Mouse (Mus musculus) megakaryocyte progenitor cell, adult 5-6 weeks (primary cell): ENCODE measurements at regions not wholly inside any gene's neighbourhood (a gene's known extent, or its start where the extent isn't known, plus 50 kb on each side); places are given as distances from the start of the nearest gene placed in this dataset.

Source experiments
- ATAC-seq: replicated peaks from 2 replicates; pipeline ENCODE4 v1.8.0; 2016; ENCODE audit warnings: mild to moderate bottlenecking, moderate TSS enrichment, inconsistent platforms; ENCODE audit not compliant: poor library complexity

GRCm38 (mm10) chr3:52611881-52612280 lies 343.7 kb downstream of the Foxo1 start:
- ATAC-seq: no peak

- ATAC-seq: no peak
Observed at GRCm38 (mm10) chr3:52610466-52610865, 342.3 kb downstream of the Foxo1 start.

- ATAC-seq: no peak
Observed at GRCm38 (mm10) chr3:52608086-52608426, 339.9 kb downstream of the Foxo1 start.

DNA sequence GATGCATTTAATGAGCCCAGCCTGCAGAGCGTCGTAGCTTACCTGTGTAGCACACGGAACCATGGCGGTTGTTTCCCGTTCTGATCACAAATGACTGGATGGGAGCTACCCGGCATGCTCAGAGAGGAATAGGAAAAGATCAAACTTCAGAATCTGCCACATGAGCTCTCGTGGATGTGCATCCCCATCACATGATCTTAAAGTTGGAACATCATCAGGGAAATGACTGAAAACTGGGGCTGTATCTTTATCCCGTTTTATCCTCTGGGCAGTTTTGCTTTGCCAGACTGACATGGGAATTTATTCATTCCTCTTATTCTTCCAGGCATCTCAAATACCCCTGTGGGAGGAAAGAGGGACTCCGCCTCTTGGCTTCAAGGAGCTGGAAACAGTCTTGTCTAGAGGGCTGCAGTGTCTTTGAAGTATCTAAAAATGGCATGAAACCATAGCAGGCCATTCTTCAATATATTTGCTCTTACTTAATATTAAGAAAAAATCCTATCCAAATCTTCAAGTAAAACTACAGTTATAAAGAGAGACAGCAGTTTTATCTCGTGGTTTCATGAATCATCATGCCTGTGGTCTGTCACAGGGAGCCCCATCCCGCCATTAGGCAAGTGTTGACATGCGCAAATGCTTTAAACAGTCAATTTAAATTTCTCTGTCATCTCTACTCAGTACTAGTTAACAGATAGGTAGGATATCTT lies 339.4 kb downstream of the Foxo1 start:
- no peak for ATAC-seq

GRCm38 (mm10) chr3:52605261-52605771 lies 337.2 kb downstream of the Foxo1 start:
- no peak for ATAC-seq

- ATAC-seq: no peak
Observed at GRCm38 (mm10) chr3:52603244-52603704, 335.1 kb downstream of the Foxo1 start.

GRCm38 (mm10) chr3:52601011-52601745 lies 333.0 kb downstream of the Foxo1 start:
- no peak for ATAC-seq

- ATAC-seq: no peak
Observed at GRCm38 (mm10) chr3:52600581-52600980, 332.4 kb downstream of the Foxo1 start.

GRCm38 (mm10) chr3:52600146-52600545 lies 332.0 kb downstream of the Foxo1 start:
- no peak for ATAC-seq

DNA sequence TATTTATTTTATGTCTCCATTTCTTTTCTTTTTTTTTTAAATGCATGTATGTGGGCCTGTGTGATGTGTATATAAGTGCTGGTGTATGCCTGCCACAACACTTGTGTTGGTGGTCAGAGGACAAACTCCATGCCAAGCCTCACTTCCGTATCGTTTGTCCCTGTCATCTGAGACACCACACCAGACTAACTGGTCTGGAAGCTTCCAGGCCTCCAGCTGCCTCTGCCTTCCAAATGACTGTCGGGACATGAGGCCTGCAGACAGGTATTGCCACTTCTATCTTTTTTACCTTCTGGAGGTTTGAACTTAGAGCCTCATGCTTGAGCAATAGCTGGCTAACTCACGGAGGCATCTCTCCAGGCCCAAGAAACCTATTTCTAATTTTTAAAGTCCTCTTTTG lies 318.3 kb downstream of the Foxo1 start:
- ATAC-seq: no peak

- no peak for ATAC-seq
Observed at GRCm38 (mm10) chr3:52579917-52580316, 311.8 kb downstream of the Foxo1 start.

- ATAC-seq: no peak
Observed at GRCm38 (mm10) chr3:52579096-52579495, 311.0 kb downstream of the Foxo1 start.

DNA sequence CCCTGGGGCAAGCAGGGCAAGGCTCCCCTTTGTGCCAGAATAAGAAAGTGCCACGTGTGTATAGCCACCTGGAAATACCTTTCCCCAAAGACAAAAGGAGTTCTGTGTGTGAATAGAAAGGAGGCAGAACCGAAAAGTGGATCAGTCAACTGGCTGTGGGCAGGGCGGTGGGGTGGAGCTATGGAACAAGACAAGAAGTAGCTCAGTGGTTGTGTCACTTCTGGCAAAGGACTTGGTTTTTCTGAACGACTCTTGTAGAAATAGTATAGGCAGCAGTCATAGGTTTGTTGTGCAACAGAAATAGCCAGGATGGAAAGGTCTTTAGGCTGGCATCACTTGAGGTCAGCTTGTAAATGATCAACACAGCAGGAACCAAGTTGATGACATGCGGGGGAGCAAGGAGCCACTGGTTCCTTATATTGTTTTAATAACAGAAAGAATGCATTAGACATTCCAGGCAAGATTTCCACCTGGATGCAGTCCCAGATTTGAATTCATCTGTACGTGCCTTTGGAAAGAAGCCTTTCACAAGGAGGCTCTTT lies 308.6 kb downstream of the Foxo1 start:
- ATAC-seq: no peak

DNA sequence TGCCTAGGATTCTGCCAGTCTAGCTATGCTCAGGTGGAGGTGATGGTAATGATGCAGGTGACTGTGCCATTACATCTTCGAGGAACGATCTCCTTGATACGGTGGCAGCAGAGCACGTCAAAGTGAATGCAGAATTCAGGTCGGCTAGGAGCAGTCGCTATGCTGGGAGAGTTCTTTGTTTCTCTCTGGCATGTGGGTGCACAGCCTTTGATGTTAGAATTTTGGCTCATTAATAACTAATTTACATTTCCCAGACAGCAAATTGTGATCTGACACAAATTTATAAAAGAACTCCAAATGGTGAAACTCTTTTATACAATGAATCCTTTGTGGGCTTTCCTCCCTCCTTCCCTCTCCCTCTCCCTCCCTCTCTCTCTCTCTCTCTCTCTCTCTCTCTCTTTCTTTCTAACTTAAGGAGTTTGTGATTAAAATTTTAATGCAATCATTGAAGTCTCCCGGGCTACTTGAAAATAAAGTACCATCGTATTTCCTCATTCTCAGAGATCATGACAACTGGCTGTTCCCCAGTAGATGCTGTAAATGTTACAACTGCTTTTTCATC lies 307.2 kb downstream of the Foxo1 start:
- no peak for ATAC-seq

DNA sequence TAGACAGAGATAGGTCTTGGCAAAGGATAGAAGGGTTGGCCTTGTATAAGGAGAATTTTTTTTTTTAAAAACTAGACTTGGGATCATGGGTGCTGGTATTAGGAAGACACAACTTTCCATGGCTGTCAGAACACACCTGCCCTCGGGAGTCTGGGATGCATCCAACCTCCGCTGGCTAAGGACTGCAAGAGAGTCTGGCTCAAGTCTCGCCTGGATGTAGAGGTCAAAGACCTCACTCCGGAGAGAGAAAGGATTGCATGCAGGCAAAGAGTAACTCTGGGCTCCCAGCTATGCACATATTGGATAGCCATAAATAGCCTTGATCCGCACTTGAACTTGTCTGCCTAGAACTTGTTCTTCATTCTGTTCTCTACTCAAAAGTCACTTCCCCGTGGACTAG lies 306.2 kb downstream of the Foxo1 start:
- no peak for ATAC-seq

GRCm38 (mm10) chr3:52573806-52574205 lies 305.7 kb downstream of the Foxo1 start:
- ATAC-seq: no peak

- ATAC-seq: no peak
Observed at GRCm38 (mm10) chr3:52572514-52573485, 304.7 kb downstream of the Foxo1 start.

DNA sequence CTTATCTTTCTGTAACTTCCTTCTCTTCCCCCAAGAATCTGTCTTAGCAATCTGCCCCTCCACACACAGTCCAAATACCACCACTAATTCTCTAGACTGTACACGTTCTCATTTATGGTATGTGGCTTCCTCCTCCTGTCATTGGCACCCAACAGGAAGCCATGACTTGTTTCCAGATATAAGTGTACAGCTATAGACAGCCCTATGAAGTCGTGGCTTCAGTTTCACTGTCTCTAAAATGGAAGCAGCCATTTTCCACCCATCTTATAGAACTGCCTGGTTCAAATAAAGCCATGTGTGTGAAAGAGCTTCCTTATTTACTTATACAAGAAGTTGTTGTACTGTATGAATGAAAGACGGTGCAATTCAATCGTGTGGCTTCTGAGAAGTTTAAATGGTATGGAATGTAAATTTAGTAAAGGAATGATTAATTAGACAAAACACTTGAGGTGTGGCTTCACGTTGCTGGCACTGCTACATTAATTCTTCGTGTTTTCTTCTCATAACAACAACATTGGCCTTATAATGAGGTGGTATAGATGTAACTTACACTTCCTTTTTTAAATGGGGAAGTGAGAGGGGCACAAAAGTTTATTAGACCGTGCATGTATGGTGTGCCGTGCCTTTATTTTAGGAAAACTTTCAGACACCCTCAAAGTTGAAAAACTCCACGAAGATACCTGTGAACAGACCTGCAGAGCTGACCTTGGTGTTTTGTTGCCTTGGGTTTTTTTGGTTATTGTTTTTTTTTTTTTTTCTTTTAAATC lies 299.7 kb downstream of the Foxo1 start:
- ATAC-seq: peak; percentile 55

DNA sequence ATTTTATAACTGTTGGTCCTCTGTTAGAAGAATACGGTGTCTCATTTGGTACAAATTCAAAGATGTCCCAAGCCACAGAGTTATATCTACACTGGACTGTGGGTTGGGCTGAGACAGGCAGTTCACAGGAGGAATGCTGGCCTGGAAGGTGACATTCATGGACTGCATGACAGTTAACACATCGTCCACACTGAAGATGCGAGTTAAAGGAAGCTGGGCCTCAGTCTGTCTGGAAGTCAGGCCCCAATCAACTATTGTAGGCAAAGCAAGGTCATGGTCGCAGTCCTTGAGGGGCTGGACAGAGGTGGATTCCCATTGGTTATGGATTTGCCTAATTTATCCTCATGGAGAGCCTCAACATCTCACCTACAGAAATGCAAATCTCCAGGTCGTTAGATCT lies 295.5 kb downstream of the Foxo1 start:
- ATAC-seq: no peak

- no peak for ATAC-seq
Observed at GRCm38 (mm10) chr3:52562816-52563215, 294.7 kb downstream of the Foxo1 start.
